Mouse (Mus musculus) heart, postnatal 0 days (tissue): ENCODE measurements around the gene Bgn.

Source experiments
- CTCF ChIP-seq: IDR thresholded peaks from 2 replicates; pipeline ENCODE4 v1.5.1; 2016; ENCODE audit warnings: antibody characterized with exemption, control low read depth, low read depth
- EP300 ChIP-seq: IDR thresholded peaks from 2 replicates; pipeline ENCODE4 v1.6.1; 2016; ENCODE audit warnings: antibody characterized with exemption, low read depth

DNA sequence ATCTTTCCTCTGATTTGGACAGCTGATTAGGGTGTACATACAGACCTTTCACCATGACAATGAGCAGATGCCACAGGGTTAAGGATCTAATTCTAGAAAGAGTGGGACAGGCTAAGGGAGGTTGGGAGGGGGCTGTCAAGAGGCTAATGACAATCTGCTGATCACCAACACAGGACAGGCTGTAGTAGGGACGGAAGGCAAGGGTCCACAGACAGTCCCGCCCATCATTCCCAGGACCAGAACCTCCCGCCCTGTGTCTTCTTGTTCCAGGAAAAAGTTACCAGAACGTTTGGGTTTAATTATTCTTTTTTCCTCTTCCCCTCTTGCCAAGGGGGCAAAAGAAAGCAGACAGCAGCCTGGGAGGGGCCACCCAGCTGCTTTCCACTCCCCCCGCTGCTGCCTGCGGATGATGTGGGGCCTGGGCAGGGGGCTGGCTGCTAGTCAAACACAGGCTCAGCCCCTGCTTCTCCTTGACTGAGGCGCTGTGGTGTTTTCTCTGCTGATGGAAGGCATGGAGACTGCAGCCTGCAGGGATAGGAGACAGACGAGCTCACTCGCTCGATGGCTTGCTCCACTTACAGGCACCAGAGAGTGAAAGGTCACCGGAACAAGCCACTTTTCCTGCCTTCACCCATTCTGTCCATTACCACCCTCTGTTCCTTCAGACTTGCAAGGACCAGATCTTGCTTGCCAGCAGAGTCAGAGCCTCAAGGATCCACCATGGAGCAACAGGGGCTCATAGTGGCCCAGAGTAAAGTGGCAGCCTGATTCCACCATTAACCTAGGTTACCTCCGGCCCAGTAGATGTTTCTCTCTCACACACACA, 8.8 kb upstream of the Bgn start:
- TF ChIP-seq CTCF (no peak), EP300 (no peak)
